Mouse (Mus musculus) brown adipose tissue, adult 24 weeks (tissue): ENCODE data around the gene Dmrtc2. TPM values are rescaled to one million over a fixed set of nuclear protein-coding genes. Genes with fewer than 3 reads are reported as not detected.
"Not testable (repeated sequence)": the region's sequence is repeated elsewhere in the genome, so short reads cannot be mapped to it uniquely, and the experiment has no call there.

Source experiments
- H3K27ac ChIP-seq: fragments of 200-500 bp; replicated peaks from 2 replicates; pipeline ENCODE4 v1.5.1; 2012; ENCODE audit warnings: low read depth, mild to moderate bottlenecking, low read length
- H3K4me1 ChIP-seq: fragments of 200-500 bp; 2 replicates; pipeline ENCODE4 v1.6.1; 2012; ENCODE audit warnings: low read length, mixed read lengths; ENCODE audit not compliant: control insufficient read depth, insufficient read depth, insufficient read length
- H3K4me3 ChIP-seq: fragments of 200-500 bp; 2 replicates; pipeline ENCODE4 v1.5.1; 2012; ENCODE audit warnings: low read depth, mild to moderate bottlenecking, low read length, moderate library complexity; ENCODE audit not compliant: insufficient read depth
- polyA plus RNA-seq: library from polyadenylated mRNA; stranded (reverse); fragments of >200 nt; gene quantifications from 2 replicates; pipeline ENCODE4 v1.2.4, GENCODE M21; 2012; ENCODE audit not compliant: missing spikeins, insufficient read depth, insufficient read length

Dmrtc2 gene
- polyA plus RNA-seq, result not detected in 2 replicates

DNA sequence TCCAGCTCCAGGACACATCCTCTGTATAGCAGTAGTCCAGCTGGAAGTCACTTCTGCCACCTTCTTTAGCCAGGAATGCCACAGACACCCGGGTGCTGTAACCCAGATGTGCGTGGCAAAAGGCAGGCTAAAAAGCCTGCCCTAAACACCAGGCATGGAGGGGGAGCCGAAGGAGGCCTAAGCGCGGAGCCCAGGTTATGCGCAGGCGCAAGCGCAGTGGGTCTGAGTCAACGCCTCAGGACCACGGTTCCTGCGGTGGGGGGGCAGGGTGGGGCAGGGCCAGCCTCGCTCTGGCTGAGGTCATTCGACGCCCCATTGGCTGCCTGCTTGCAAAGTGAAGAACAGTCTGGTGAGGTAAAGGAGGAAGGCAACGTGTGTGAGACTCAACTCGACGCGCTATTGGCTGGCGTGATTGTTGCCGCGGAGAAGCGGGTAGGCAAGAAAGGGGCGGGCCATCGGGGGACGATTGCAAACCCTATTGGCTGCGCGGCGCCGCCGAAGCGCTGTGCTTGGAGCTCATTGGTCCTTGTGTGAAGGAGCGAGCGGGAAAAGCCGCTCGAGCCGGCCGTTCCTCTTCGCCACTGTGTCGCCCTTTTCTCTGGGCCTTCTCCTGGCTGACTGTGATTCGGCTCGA is at the start of gene Dmrtc2, which contains the start of gene Lypd4:
Gene Dmrtc2, plus strand, starts transcription at position 526 of the 634 bp plus-strand sequence.
Gene Lypd4, minus strand, starts transcription at position 410 of the 634 bp plus-strand sequence.
- Histone ChIP-seq H3K27ac (no peak within 1 kb of the TSS), H3K4me3 (no peak within 1 kb of the TSS), H3K4me1 (no peaks in the 10 kb centered on the region)

DNA sequence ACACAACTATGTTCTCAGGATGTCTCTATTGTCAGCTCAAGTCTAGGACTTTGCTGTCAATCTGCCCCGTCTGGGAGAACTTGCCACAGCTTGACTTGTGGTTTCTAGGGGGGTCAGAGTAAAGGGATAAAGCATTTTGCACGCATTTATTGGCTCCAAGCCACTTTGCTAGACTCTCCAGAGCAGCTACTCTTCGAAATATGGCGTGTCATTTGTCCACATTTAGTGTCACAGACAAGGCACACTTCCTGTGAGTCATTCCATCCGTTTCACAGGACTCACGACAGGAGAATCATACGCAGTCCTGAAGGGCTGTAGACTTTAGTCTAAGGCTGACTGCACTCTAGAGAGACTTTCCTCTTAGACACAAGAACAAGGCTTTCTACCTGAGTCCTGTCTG is 45.4 kb upstream of the Dmrtc2 start:
- Histone ChIP-seq H3K27ac (no peak overlapping the region), H3K4me1 (no peaks in the 10 kb centered on the region)

DNA sequence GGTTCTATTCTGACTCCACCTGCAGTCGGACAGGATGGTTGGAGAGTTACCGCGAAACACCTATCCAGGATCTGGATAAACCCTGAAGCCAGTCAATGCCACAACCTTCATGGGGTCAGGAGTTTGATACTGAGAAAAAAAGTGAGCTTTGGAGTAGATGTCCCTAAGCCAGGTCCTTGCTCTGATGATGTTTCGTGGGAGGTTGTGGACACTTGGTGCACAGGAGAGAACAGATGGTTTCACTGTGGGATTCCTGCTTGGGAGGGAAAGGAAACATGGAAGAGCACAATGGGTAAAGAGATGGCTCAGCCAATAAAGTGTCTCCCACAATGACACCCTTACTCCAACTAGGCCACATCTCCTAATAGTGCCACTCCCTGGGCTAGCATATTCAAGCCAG is 42.7 kb upstream of the Dmrtc2 start:
- no peaks in the 10 kb centered on the region for H3K4me1 ChIP-seq
- no peak overlapping the region for H3K4me3 ChIP-seq
- H3K27ac ChIP-seq, result no peak overlapping the region

More for the DNA sequence above, 45.4 kb upstream of the Dmrtc2 start:
- no peak overlapping the region for H3K4me3 ChIP-seq

DNA sequence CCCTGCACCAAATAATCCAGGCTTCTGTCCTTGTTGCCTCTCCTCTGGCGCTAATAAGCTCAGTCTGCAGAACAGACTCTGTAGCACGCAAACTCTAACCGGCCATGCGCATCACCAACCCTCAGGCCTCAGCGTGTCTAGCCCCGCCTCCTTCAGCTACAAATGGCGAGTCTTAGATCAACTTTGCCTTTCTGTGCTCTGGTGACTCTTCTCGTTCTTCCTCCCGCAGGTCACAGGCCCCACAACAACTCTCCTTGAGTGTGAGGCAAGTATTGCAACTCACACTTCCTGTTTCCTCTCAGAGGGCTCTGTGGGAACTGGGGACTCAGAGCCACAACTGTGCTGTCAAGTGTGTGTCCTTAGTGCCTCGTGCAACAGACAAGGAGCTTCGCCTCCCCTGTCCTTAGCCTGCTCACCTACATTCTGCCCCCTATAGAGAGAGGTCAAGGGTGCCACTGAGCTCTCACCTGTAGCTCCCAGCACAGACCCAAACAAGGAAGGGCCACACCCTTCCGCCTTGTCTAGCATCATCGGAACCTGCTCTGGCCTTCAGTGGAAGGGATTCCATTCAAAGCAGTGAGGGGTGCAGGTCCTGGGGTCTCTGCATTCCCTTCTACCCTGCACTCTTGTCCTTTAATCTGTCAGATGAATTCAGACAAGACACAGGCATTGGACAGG is 31.0 kb upstream of the Dmrtc2 start:
- not testable (repeated sequence) for H3K27ac ChIP-seq, H3K4me1 ChIP-seq, H3K4me3 ChIP-seq

DNA sequence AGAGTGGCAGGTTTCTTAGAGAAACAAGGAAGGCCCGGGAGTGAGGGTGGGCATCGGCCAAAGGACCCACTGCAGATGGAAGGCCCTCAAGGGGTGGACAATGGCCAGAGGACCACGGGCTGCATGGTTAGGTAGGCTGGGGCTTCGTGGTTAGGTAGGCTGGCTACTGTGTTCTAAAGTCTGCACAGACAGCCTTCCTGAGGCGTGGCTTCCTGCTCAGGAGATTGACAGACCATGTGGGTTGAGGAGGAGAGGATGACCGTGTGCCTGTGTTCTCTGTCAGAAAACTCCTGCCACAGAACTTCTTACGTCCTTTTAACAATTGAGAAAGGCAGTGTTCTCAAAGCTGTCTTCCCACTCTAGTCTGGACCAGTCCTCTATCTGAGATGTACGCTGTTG is 30.4 kb upstream of the Dmrtc2 start:
- H3K4me3 ChIP-seq, result no peak overlapping the region
- no peaks in the 10 kb centered on the region for H3K4me1 ChIP-seq
- H3K27ac ChIP-seq, result no peak overlapping the region

DNA sequence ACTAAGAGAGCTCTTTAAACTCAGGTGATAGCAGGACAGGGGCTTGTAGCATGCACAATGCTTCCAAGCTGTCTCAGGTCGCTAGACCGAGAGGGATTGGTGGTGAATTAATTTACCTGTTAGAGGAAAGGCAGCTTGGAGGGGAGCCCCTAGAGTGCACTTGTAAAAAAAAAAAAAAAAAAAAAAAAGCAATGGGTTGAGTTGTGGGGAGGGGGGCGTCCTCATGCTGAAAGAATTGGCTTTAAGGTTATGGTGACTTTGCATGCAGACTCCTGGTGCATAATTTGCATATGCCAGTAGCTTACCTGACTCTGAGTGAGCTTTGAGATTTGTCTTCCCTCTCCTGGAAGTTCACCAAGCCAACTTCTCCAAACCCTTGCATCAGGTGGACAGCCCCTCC is 29.5 kb upstream of the Dmrtc2 start:
- Histone ChIP-seq H3K4me3 (no peak overlapping the region), H3K4me1 (no peaks in the 10 kb centered on the region)

DNA sequence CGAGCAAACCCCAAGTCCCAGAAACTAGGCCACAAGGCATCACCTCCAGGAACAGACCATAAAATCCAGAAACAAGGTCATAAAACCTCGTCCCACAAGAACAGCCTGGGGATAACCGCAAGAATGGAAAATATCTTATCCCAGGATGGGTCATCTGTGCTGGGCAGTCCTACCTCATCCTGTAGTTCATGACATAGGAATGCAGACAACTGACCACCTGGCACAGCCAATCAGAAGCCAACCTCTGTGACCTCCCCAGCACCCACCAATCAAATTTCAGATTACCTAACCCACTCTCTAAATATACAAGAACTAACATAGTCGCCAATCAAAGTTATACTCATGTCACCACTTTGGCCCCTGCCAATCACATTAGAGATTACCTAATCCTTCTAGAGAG is 28.8 kb upstream of the Dmrtc2 start:
- Histone ChIP-seq H3K27ac (no peak overlapping the region), H3K4me1 (no peaks in the 10 kb centered on the region), H3K4me3 (no peak overlapping the region)

More for the DNA sequence above, 29.5 kb upstream of the Dmrtc2 start:
- H3K27ac ChIP-seq, result no peak overlapping the region

DNA sequence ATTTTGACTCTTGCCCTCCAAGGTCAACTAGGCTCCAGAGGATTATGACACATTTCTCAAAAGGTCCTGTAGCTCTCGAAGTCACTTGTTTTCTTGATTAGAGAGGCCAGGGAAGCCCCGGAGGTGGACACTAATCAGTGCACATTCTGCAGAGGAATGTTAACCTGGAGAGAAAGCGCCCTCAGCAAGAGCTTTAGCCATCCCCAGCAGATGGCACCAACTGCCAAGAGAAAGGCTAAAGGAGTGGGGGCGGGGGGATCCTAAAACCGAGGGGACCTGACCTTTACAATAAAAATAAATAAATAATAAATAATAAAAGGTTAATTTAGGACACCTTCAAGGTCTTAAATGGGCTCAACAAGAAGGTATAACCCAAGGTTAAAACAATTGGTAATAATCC is 25.7 kb upstream of the Dmrtc2 start:
- Histone ChIP-seq H3K27ac (no peak overlapping the region), H3K4me1 (no peaks in the 10 kb centered on the region)

DNA sequence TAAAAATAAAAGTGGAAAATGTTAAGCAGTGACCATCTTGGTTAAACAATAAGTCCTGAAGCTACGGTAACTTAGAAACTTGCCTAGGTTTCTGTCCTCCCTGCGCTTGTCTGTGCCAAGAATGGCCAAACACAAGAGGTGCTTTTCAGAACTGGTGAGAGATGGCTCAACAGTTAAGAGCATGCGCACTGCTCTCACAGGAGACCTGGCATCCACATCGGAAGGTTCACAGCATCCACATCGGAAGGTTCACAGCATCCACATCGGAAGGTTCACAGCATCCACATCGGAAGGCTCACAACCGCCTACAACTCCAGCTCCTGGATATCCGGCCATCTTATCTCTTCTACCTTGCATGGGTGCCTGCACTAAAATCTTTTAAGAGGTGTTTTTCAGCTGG is 24.7 kb upstream of the Dmrtc2 start:
- H3K4me1 ChIP-seq, result no peaks in the 10 kb centered on the region
- no peak overlapping the region for H3K4me3 ChIP-seq
- H3K27ac ChIP-seq, result no peak overlapping the region

More for the DNA sequence above, 25.7 kb upstream of the Dmrtc2 start:
- H3K4me3 ChIP-seq, result no peak overlapping the region

DNA sequence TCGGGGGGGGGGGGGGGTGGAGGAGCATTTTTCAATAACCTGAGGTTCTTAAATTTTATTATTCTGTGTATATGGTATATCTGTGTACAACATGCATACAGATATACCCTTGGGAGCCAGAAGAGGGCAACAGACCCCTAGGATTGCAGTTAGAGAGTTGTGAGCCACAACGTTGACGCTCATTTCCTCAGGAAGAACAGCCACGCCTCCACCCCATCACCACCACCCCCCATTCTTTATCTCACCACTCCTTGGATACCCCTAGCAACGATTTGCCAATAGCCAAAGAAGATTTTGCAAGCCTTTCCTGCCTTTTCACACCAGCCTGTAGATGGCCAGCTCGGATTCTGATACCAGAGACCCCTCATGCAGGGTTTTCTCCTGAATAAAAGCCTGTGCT is 24.1 kb upstream of the Dmrtc2 start:
- no peak overlapping the region for H3K4me3 ChIP-seq
- 0 out of 2 replicates have a peak, but pooled peaks cover under 1% of the 10 kb centered on the region for H3K4me1 ChIP-seq
- no peak overlapping the region for H3K27ac ChIP-seq

DNA sequence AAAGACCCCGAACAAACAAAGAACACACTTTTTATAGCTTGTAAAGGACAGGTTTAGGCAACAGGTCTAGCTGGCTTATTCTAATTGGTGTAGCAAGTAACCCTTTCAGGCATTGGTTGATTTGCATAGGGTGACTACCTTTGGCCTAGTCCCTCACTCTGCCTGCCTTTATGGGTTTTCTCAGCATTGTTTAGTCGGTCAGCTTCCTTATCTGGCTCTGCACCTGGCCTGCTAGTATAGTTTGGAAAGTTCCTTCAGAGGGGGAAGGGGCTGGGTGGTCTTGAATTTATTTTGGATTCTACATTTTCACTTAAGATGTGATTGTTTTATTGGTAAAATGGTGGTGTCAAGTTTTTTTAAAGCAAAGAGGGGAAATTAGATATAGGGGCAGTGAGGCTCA is 23.3 kb upstream of the Dmrtc2 start:
- H3K4me1 ChIP-seq, H3K4me3 ChIP-seq: not testable (repeated sequence)

DNA sequence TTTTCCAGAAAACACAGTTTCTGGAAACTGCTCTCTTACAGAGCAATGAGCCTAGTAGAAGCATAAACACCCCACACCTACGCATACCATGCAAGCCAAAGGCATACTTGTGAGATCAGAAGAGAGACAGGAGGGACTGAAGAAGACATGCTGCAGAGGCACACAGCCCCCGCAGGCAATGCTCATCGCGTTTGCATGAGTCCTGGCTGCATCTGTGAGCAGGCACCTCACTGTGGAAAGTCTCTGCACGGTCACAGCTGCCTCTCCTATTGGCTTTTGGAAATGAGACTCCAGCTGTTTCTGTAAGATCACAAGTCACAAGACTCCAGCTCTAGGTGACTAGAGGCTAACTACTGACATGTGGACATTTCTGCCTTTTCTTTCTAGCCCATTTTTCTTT is 19.7 kb upstream of the Dmrtc2 start:
- Histone ChIP-seq H3K4me1 (0 out of 2 replicates have a peak, but pooled peaks cover 2% of the 10 kb centered on the region), H3K27ac (no peak overlapping the region), H3K4me3 (no peak overlapping the region)

More for the DNA sequence above, 23.3 kb upstream of the Dmrtc2 start:
- not testable (repeated sequence) for H3K27ac ChIP-seq

DNA sequence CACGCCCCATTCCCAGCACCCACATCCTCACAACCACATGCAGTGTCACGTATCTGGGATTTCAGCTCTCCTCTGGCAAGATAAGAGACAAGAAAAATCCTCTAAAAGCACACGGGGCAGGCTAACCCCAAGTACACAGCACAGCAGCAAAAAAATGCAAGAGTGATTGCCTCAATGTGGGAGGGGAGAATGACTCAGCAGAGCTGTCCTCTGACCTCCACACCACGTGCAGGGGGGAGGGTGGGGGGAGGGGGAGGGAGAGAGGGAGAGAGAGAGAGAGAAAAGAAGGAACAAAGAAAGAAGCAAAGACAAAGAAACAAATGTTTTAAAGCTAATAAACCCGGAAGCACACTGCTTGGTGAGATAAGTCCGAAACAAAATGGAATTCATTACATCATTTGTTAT is 19.0 kb upstream of the Dmrtc2 start:
- no peak overlapping the region for H3K4me3 ChIP-seq
- H3K27ac ChIP-seq, result 0 out of 2 replicates have a peak overlapping the region, but pooled peaks have one; percentile 29
- 0 out of 2 replicates have a peak, but pooled peaks cover 2% of the 10 kb centered on the region for H3K4me1 ChIP-seq

DNA sequence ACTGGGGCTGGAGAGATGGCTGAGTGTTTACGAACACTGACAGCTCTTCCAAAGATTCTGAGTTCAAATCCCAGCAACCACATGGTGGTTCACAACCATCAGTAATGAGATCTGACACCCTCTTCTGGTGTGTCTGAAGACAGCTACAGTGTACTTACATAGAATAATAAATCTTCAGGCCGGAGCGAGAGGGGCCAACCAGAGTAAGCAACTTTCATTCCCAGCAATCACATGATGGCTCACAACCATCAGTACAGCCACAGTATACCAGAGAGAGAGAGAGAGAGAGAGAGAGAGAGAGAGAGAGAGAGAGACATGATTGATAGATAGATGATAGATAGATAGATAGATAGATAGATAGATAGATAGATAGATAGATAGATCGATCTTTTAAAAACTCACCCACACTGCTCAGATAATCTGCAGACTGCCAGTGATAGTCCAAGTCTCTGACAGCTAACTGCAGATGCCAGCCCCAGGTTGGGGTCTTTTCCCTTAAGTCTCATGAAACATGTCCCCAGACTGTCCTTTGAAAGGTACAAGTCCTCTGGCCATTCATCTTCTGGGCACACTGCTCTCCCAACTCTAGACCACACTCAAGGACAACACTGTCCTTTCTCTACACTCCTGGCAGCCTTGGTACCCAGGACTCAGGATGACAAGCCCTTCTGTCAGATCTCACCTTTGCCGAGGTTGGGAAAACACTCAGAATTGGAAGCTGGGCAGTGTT is 18.1 kb upstream of the Dmrtc2 start:
- H3K4me1 ChIP-seq, result 0 out of 2 replicates have a peak, but pooled peaks cover 2% of the 10 kb centered on the region
- no peak overlapping the region for H3K27ac ChIP-seq
- H3K4me3 ChIP-seq, result no peak overlapping the region

DNA sequence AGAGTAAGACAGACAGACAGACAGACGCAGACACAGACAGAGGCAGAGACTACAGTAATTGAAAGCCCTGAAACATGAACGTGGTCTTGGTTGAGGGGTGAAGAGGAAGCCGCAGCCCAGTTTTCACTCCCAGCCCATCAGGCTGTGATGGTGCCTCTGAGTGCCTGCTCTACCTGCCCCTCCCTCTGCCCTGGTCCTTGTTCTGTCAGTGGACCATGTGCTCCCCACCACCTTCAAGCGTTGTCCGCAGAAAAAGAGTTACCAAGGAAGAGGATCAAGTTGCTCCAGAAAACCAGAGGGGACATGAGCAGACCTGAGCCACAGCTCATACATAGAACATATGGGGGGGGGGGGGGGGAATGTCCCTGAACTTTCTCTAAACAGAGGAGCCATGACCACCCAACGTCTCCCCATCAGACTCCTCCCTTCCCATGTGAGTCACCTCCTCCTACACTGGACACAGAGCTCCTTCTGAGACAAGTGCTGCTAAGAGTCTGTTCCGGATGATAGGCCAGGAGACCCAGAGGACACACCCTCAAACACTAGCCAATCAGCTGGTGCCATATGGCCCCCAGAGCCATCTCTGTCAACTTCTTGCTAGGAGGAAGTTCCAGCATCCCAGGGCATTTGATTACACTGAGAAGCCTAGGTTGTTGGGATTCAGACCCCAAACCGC is 17.2 kb upstream of the Dmrtc2 start:
- Histone ChIP-seq H3K27ac (no peak overlapping the region), H3K4me3 (no peak overlapping the region), H3K4me1 (0 out of 2 replicates have a peak, but pooled peaks cover 2% of the 10 kb centered on the region)
